Mouse (Mus musculus): Measurements from ENCODE around the gene Rpl5. TPM values are rescaled to one million over a fixed set of nuclear protein-coding genes. Genes with fewer than 3 reads are reported as not detected.
A peak's percentile ranks its signal among the peaks of the same experiment; 100 is the strongest.
"Not testable (repeated sequence)": the region's sequence is repeated elsewhere in the genome, so short reads cannot be mapped to it uniquely, and the experiment has no call there.

Gene Rpl5
- polyA plus RNA-seq, 1 experiment from 2014 or later, result 37.8 TPM

DNA sequence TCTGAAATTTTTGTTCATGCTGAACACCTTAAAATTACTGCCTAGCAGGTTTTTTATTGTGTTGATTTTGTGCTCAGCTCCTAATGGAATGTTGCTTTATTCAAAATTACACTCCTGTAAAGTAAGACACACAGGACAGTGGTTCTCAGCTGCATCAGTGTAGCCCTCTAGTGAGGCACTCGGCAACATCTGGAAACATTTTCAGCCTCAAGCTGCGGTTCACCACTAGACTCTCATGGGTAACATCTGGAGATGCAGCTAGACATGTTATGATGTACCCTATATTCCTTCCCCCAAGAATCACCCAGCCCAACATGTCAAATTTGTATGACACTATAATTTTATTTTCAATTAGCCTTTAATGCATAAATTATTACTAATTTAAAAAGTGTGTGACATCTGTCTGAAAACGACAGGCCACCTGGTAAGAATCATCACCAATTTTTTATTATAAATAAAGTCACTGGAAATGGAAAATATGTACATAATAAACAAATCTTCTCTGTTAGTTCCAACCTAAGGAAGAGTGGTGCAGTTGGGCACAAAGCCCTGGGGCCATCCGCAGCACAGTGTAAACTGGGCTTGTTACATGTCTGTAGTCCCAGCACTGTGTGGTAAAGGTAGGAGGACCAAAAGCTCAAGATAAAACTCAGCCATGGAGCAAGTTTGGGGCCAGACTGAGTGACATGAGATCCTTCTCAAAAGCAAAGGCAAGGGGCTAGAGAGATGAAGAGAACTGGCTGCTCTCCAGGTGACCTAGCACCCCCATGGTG, 33.1 kb downstream of the Rpl5 start:
- no peaks in the 10 kb centered on the region for H3K4me1 ChIP-seq (replicated peaks)
- H3K9me3 ChIP-seq (replicated peaks), result no peaks in the 10 kb centered on the region
- H3K4me2 ChIP-seq, result no peak overlapping the region
- no peak overlapping the region for H3K4me3 ChIP-seq
- no peak overlapping the region for H3K9ac ChIP-seq
- H3K36me3 ChIP-seq, result no peaks in the 10 kb centered on the region
- ATAC-seq (replicated peaks; ENCODE audit: insufficient number of reproducible peaks, insufficient read depth, low FRiP score, low read depth), result no peak
- H3K27ac ChIP-seq, result no peak overlapping the region
- no peaks in the 10 kb centered on the region for H3K27me3 ChIP-seq
- WGBS, result 77% methylated on average over 4 of the region's 4 CpGs

DNA sequence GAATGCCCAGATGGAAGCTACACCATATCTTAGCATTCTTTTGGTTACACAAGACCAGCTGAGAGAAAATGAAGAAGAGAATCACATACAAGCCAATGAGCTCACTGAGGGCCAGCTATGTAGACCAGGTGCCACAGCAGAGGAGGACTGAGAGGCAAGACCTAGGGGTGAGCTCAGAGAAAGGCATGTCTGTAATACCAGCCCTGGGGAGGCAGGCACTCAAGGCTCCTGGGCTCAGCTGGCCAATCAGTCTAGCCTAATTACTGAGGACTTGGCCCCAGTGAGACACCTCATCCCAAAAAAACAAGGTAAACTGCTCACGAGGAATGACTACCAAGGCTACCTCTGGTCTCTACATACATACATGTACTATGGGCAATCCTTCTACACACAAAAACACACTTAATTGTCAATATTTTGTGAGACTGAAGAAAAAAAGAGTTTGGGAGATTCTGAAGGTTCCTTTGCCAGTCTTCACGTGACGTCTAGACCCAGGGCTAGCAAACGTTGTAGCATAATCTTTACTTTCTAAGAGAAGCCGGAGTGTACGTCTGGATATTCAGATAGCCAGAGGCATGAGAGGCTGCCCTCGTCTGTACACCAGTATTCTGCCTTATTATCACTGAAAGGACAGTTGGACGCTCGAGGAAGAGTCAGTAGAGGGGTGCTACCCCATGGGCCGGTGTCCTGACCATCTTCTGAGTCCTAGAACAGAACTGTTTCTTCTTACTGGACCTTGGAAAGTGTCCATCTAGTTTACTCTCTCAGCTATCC, 34.7 kb downstream of the Rpl5 start:
- WGBS, result 85% methylated on average over 10 of the region's 10 CpGs
- Histone ChIP-seq H3K36me3 (no peaks in the 10 kb centered on the region), H3K27me3 (no peaks in the 10 kb centered on the region), H3K4me3 (no peak overlapping the region), H3K9ac (no peak overlapping the region), H3K27ac (no peak overlapping the region), H3K9me3 (replicated peaks) (no peaks in the 10 kb centered on the region), H3K4me2 (no peak overlapping the region), H3K4me1 (replicated peaks) (no peaks in the 10 kb centered on the region)
- ATAC-seq (replicated peaks; ENCODE audit: insufficient number of reproducible peaks, insufficient read depth, low FRiP score, low read depth), result no peak

DNA sequence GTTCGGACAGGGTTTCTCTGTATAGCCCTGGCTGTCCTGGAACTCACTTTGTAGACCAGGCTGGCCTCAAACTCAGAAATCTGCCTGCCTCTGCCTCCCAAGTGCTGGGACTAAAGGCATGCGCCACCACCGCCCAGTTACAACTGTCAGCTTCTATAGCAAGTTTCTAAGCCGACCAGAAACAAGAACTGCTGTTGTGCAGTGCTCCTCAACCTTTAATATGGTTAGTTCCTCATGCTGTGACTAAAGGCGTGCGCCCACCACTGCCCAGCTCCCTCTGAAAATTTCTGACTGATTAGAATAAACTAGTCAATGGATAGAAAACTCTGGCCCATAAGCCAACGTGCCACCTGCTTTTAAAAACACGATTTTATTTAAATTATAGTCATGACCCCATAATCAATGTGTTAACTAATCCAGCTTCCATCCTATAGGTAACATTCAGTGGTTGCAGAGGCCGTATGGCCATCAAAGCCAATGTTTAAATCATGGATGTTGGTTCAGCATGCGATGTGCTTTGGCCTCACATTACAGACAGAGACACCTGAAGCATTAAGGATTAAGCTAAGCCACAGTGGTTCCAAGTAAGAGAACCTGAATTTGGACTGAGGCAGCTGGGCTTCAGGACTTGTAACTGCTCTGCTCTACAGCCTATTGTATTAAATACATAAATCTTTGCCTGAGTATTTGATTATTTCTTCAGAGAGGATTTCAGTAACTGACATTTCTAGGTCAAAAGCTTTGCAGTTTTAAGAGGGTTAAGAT, 36.5 kb downstream of the Rpl5 start:
- Histone ChIP-seq H3K4me1 (replicated peaks) (no peaks in the 10 kb centered on the region), H3K4me3 (no peak overlapping the region), H3K9ac (no peak overlapping the region), H3K27me3 (no peaks in the 10 kb centered on the region), H3K27ac (no peak overlapping the region), H3K4me2 (no peak overlapping the region), H3K9me3 (replicated peaks) (no peaks in the 10 kb centered on the region), H3K36me3 (no peaks in the 10 kb centered on the region)
- 88% methylated on average over 10 of the region's 10 CpGs for WGBS
- no peak for ATAC-seq (replicated peaks; ENCODE audit: insufficient number of reproducible peaks, insufficient read depth, low FRiP score, low read depth)

DNA sequence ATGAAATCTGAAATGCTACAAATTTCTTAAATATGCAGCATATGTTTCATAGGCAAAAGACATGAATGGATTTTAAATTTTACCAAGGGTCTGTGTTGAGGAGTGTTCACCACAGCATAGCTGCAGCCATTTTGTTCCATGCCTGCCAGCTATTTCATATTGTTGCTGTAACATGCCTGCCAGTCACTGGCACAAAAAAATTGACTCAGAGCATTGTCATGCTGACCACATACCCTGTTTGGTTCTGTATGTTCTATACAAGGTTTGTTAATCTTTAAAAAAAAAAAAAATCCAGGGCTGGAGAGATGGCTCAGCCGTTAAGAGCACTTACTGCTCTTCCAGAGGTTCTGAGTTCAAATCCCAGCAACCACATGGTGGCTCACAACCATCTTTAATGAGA, 38.2 kb downstream of the Rpl5 start:
- not testable (repeated sequence) for H3K9ac ChIP-seq; H3K27me3 ChIP-seq; H3K4me3 ChIP-seq; H3K4me1 ChIP-seq (replicated peaks); ATAC-seq (replicated peaks; ENCODE audit: insufficient number of reproducible peaks, insufficient read depth, low FRiP score, low read depth); H3K9me3 ChIP-seq (replicated peaks); H3K36me3 ChIP-seq; H3K4me2 ChIP-seq; H3K27ac ChIP-seq
- 74% methylated on average over 1 of the region's 1 CpGs for WGBS

DNA sequence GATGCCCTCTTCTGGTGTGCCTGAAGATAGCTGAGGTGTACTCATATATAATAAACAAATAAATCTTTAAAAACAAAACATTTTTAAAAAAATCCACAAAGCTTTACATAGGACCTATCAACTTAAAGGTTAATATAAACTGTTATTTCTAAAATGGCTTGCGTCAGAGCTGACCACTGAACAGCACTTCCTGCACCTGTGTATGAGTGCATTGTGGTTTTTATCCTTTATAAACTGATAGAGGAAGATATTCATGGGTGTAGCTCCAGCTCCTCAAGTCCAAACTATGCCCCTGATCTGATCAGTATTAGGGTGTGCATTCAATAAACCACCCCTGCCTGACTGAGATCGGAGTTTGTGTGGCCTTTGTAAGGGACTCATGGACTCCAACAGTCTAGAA, 38.6 kb downstream of the Rpl5 start:
- no peak overlapping the region for H3K9ac ChIP-seq
- ATAC-seq (replicated peaks; ENCODE audit: insufficient number of reproducible peaks, insufficient read depth, low FRiP score, low read depth), result no peak
- no peaks in the 10 kb centered on the region for H3K9me3 ChIP-seq (replicated peaks)
- H3K27ac ChIP-seq, result no peak overlapping the region
- WGBS, result 85% methylated on average over 2 of the region's 2 CpGs
- H3K27me3 ChIP-seq, result no peaks in the 10 kb centered on the region
- no peak overlapping the region for H3K4me3 ChIP-seq
- H3K4me1 ChIP-seq (replicated peaks), result no peaks in the 10 kb centered on the region
- H3K4me2 ChIP-seq, result no peak overlapping the region
- H3K36me3 ChIP-seq, result no peaks in the 10 kb centered on the region

DNA sequence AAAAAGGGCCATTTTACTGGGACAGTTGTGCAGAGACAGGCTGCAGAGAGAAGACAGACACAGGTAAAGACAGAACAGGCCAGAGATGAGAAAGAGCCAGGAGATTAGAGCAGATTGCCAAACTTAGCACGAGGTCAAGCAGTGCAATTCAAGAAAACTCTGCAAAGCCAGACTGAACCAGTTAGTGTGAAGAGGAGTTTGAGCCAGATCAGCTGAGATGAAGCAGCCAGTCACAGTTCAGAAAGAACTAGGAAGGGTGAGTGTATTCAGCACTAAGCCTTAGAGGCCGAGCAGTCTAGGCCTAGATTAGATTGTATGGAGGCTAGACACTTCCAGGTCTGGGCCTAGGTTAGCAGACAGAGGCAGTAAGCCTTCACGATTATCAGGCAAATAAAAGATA, 39.4 kb downstream of the Rpl5 start:
- Histone ChIP-seq H3K4me2 (no peak overlapping the region), H3K4me1 (replicated peaks) (no peaks in the 10 kb centered on the region), H3K36me3 (no peaks in the 10 kb centered on the region), H3K9me3 (replicated peaks) (no peaks in the 10 kb centered on the region), H3K27me3 (no peaks in the 10 kb centered on the region), H3K4me3 (no peak overlapping the region), H3K27ac (no peak overlapping the region), H3K9ac (no peak overlapping the region)
- no peak for ATAC-seq (replicated peaks; ENCODE audit: insufficient number of reproducible peaks, insufficient read depth, low FRiP score, low read depth)
- WGBS, result 57% methylated on average over 3 of the region's 3 CpGs

DNA sequence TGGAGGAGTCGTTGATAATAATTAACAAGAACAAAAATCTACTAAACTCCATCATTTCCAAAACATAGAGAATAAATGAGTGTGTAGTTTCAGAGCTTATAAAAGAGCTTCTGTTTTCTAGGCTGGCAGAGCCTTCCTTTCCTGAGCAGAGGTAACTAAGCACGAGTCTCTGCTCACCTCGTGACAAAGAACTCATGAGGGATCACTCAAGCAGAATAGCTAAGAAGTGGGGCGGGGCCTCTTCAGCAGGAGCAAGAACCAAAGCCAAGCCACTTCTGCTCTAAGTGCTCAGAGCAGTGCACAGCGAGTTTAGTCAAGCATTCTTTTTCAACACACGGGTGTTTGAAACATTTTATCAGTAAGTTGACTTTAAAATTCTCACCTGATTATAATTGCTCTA, 40.9 kb downstream of the Rpl5 start:
- Histone ChIP-seq H3K9me3 (replicated peaks) (no peaks in the 10 kb centered on the region), H3K4me2 (no peak overlapping the region), H3K27ac (no peak overlapping the region), H3K4me1 (replicated peaks) (no peaks in the 10 kb centered on the region), H3K4me3 (no peak overlapping the region), H3K36me3 (no peaks in the 10 kb centered on the region), H3K9ac (no peak overlapping the region), H3K27me3 (no peaks in the 10 kb centered on the region)
- ATAC-seq (replicated peaks; ENCODE audit: insufficient number of reproducible peaks, insufficient read depth, low FRiP score, low read depth), result no peak
- WGBS, result 35% methylated on average over 6 of the region's 6 CpGs

DNA sequence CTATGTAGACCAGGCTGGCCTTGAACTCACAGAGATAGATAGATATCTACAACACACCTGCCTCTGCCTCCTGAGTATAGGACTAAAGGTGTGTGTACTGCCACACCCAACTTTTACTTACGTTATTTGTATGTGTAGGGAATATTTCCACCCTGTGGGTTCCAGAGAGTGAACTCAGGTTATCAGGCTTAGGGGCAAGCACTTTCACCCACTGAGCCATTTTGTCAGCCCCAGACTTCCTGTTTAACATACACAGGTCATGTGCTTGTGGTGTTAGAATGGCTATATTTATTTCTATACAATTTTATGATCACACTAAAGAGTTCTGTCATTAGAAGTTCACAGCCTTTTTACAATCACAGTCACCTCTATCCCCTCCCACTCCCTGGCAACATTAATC, 42.6 kb downstream of the Rpl5 start:
- ATAC-seq (replicated peaks; ENCODE audit: insufficient number of reproducible peaks, insufficient read depth, low FRiP score, low read depth), result no peak
- H3K36me3 ChIP-seq, result no peaks in the 10 kb centered on the region
- H3K9ac ChIP-seq, result no peak overlapping the region
- H3K4me2 ChIP-seq, result no peak overlapping the region
- no peak overlapping the region for H3K27ac ChIP-seq
- no peak overlapping the region for H3K4me3 ChIP-seq
- 91% methylated on average over 1 of the region's 1 CpGs for WGBS
- peaks cover 13% of the 10 kb centered on the region for H3K4me1 ChIP-seq (replicated peaks)
- H3K27me3 ChIP-seq, result no peaks in the 10 kb centered on the region
- H3K9me3 ChIP-seq (replicated peaks), result no peaks in the 10 kb centered on the region

DNA sequence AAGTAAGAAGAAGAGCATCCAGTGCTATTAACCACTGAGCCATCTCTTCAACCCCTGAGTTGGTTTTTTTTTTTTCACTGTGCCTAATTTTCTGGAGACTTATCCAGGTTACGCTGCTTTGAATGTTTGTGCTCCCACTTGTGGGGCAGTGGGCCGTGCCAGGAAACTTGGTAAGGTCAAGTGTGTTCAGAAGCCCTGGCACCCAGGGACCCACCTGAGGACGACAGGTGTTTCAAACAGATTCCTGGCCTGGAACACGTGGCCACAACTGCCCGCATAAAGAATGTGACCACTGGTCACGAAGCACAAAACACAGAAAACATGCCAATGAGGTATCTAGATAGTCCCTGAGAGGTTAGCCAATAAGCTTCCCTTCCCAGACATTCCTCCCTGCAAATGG, 43.2 kb downstream of the Rpl5 start:
- no peaks in the 10 kb centered on the region for H3K27me3 ChIP-seq
- no peaks in the 10 kb centered on the region for H3K36me3 ChIP-seq
- H3K4me1 ChIP-seq (replicated peaks), result peaks cover 13% of the 10 kb centered on the region
- no peak overlapping the region for H3K9ac ChIP-seq
- no peak overlapping the region for H3K27ac ChIP-seq
- 78% methylated on average over 6 of the region's 6 CpGs for WGBS
- H3K4me2 ChIP-seq, result no peak overlapping the region
- H3K4me3 ChIP-seq, result no peak overlapping the region
- no peak for ATAC-seq (replicated peaks; ENCODE audit: insufficient number of reproducible peaks, insufficient read depth, low FRiP score, low read depth)
- no peaks in the 10 kb centered on the region for H3K9me3 ChIP-seq (replicated peaks)

DNA sequence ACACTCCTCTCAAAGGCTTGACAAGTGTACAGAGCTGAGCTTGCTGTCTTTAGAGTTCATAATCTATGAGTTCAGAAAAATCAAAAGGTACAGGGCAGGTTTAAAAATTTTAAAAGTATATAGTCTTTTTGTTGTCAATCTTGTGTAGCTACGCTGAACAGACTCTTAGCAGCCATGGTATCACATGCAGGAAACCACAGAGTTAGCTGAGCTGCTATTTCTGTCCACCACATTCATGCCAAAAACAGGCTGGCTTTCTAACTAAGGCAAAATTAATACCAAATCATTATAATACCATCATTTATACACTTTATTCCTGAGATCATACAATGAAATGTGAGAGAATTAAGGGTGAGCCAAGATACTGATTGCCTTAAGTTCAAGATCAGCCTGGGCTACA, 46.2 kb downstream of the Rpl5 start:
- Histone ChIP-seq H3K9ac (no peak overlapping the region), H3K4me3 (no peak overlapping the region), H3K27me3 (no peaks in the 10 kb centered on the region), H3K4me1 (replicated peaks) (peaks cover 13% of the 10 kb centered on the region), H3K4me2 (no peak overlapping the region), H3K9me3 (replicated peaks) (no peaks in the 10 kb centered on the region), H3K27ac (peak overlapping the region; percentile 61), H3K36me3 (no peaks in the 10 kb centered on the region)
- ATAC-seq (replicated peaks; ENCODE audit: insufficient number of reproducible peaks, insufficient read depth, low FRiP score, low read depth), result no peak
- WGBS, result 73% methylated on average over 1 of the region's 1 CpGs

DNA sequence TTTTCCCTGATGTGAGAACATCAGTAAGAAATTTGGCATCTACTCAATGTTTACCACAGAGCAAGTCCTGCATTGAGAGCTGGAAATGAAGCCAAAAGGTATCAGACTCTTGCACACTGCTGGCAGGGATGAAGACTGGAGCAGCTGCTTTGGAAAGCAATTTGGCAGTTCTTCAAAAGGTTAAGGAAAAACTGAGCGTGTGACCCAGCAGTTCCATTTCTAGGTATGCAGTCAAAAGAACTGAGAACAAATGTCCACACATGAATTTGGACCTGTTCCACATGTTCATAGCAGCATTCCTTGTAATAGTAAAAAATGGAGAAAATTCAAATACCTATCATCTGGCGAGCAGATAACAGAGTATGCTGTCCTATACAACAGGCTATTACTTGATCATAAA, 47.2 kb downstream of the Rpl5 start:
- Histone ChIP-seq H3K9ac (no peak overlapping the region), H3K27me3 (no peaks in the 10 kb centered on the region), H3K4me3 (no peak overlapping the region), H3K9me3 (replicated peaks) (no peaks in the 10 kb centered on the region), H3K27ac (peak overlapping the region; percentile 61), H3K4me1 (replicated peaks) (peaks cover 13% of the 10 kb centered on the region), H3K36me3 (no peaks in the 10 kb centered on the region), H3K4me2 (no peak overlapping the region)
- peak; percentile 70; the same call in 1 of the 2 replicates for ATAC-seq (replicated peaks; ENCODE audit: insufficient number of reproducible peaks, insufficient read depth, low FRiP score, low read depth)
- WGBS, result 40% methylated on average over 2 of the region's 2 CpGs

All from heart, embryonic 15.5 days (tissue).